In the genomic region with DNA sequence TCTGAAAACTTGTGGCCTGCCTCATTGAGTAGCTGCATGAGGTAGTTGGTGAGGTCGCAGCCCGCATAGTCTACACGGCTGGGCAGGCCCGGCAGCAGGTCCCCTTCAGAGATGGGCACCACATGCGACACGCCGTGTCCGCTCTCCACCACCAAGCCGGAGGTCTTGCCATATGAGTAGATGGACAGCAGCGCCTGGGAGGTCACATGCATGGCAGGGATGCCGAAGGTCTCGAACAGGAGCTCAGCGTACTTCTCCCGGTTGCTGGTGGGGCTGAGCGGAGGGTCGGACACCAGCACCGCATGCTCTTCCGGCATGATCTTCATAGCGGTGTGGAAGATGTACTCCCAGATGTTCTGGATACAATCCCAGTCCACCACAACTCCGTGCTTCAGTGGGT, we compare ENCODE assay signal across 28 mouse cellular contexts. TPM values are rescaled to one million over a fixed set of nuclear protein-coding genes. Genes with fewer than 3 reads are reported as not detected.
A peak's percentile ranks its signal among the peaks of the same experiment; 100 is the strongest.
DNase-seq lines count a peak whose midpoint lies in the region; ATAC-seq and TF ChIP-seq lines count a peak whose summit lies in the region.
"Had no signal": no experiment of that assay in that cellular context is flagged by ENCODE, and none has a peak within 500 bp of the region (broad histone marks: within the 10 kb centered on the region; RNA-seq: fewer than 3 reads in every experiment).

No protein-coding gene starts in this region.

- no peaks in the 10 kb centered on the region for H3K27me3 ChIP-seq in heart, embryonic 12.5 days (replicated peaks)
- H3K27me3 ChIP-seq in ES-Bruce4 (ENCODE audit: control insufficient read depth, insufficient read depth, low read length, poor library complexity, severe bottlenecking): no peaks in the 10 kb centered on the region
- no peaks in the 10 kb centered on the region for H3K27me3 ChIP-seq in stomach, postnatal 0 days (ENCODE audit: control insufficient read depth, insufficient read depth, low read length)
- H3K27me3 ChIP-seq in forebrain, embryonic 13.5 days: no peaks in the 10 kb centered on the region
- H3K27me3 ChIP-seq: embryonic facial prominence, embryonic 12.5 days; Patski had no signal

- WGBS in heart, embryonic 12.5 days: 95% methylated on average over 20 of the region's 20 CpGs
- 96% methylated on average over 20 of the region's 20 CpGs for WGBS in stomach, postnatal 0 days
- 95% methylated on average over 20 of the region's 20 CpGs for WGBS in forebrain, embryonic 13.5 days

- 0 out of 2 replicates have a peak, but pooled peaks cover 7% of the 10 kb centered on the region for H3K4me1 ChIP-seq in heart, embryonic 12.5 days (replicated peaks)
- H3K4me1 ChIP-seq in ES-Bruce4 (ENCODE audit: control insufficient read depth, insufficient read depth, low read length): no peaks in the 10 kb centered on the region
- no peaks in the 10 kb centered on the region for H3K4me1 ChIP-seq in stomach, postnatal 0 days (replicated peaks; ENCODE audit: control insufficient read depth, insufficient read depth)
- H3K4me1 ChIP-seq in forebrain, embryonic 13.5 days: no peaks in the 10 kb centered on the region
- H3K4me1 ChIP-seq: embryonic facial prominence, embryonic 10.5 days; embryonic facial prominence, embryonic 12.5 days had no signal

- peaks cover 17% of the 10 kb centered on the region for H3K36me3 ChIP-seq in heart, embryonic 12.5 days
- H3K36me3 ChIP-seq in ES-Bruce4 (ENCODE audit: control insufficient read depth, insufficient read depth, low read length, poor library complexity, severe bottlenecking): no peaks in the 10 kb centered on the region; the same call in 1 of the 2 replicates
- no peaks in the 10 kb centered on the region for H3K36me3 ChIP-seq in stomach, postnatal 0 days (ENCODE audit: control insufficient read depth, insufficient read depth, low read length)
- H3K36me3 ChIP-seq in forebrain, embryonic 13.5 days (ENCODE audit: poor library complexity, severe bottlenecking): peaks cover 15% of the 10 kb centered on the region

- no peak for TF ChIP-seq POLR2A in ES-Bruce4 (IDR thresholded peaks at IDR 0.05; ENCODE audit: insufficient read depth, low read length)

- no peak overlapping the region for H3K27ac ChIP-seq in heart, embryonic 12.5 days (ENCODE audit: poor library complexity, severe bottlenecking)
- no peak overlapping the region for H3K27ac ChIP-seq in ES-Bruce4 (ENCODE audit: insufficient read depth, low read length)
- no peak overlapping the region for H3K27ac ChIP-seq in stomach, postnatal 0 days (replicated peaks)
- no peak overlapping the region for H3K27ac ChIP-seq in forebrain, embryonic 13.5 days
- H3K27ac ChIP-seq: embryonic facial prominence, embryonic 10.5 days; embryonic facial prominence, embryonic 12.5 days had no signal

- no peak overlapping the region for H3K4me3 ChIP-seq in heart, embryonic 12.5 days
- peak overlapping the region; percentile 36 for H3K4me3 ChIP-seq in ES-Bruce4 (ENCODE audit: low read depth, low read length)
- H3K4me3 ChIP-seq in stomach, postnatal 0 days (ENCODE audit: low read depth, low read length): no peak overlapping the region
- no peak overlapping the region for H3K4me3 ChIP-seq in forebrain, embryonic 13.5 days
- H3K4me3 ChIP-seq: embryonic facial prominence, embryonic 10.5 days; embryonic facial prominence, embryonic 12.5 days had no signal

- DNase-seq in heart, adult 11 months: peak; percentile 83
- DNase-seq in 3134 (ENCODE audit: extremely low read depth, insufficient read length, low spot score): peak; percentile 36
- DNase-seq in stomach, postnatal 0 days (ENCODE audit: low spot score): no peak
- DNase-seq in left cerebral cortex, postnatal 25 days (ENCODE audit: low spot score in 2 of 2): no peak
- DNase-seq: adrenal gland, adult 8-10 months; adrenal gland, postnatal 14 days; adrenal gland, postnatal 36 days; cerebellum, adult 11-12 months; cerebellum, adult 2 months; cerebellum, adult 9-10 months; cerebellum, postnatal 10 days; cerebellum, postnatal 25 days had no signal

- TF ChIP-seq CTCF in ES-Bruce4 (IDR thresholded peaks at IDR 0.05; ENCODE audit: low read depth, low read length): no peak
- no peak for TF ChIP-seq CTCF in stomach, postnatal 0 days (IDR thresholded peaks at IDR 0.05; ENCODE audit: low read depth)

- H3K9ac ChIP-seq in heart, embryonic 12.5 days: no peak overlapping the region
- H3K9ac ChIP-seq in ES-Bruce4 (ENCODE audit: low read depth, poor library complexity, severe bottlenecking): no peak overlapping the region
- H3K9ac ChIP-seq in stomach, postnatal 0 days (ENCODE audit: low read length): no peak overlapping the region
- H3K9ac ChIP-seq in forebrain, embryonic 13.5 days: no peak overlapping the region
- H3K9ac ChIP-seq: embryonic facial prominence, embryonic 12.5 days had no signal

- intact Hi-C loops in left cerebral cortex, postnatal 25 days (cut with DNase I): no loop called here

- no peak overlapping the region for H3K4me2 ChIP-seq in heart, embryonic 12.5 days
- no peak overlapping the region for H3K4me2 ChIP-seq in stomach, postnatal 0 days (replicated peaks; ENCODE audit: low read depth)
- H3K4me2 ChIP-seq in forebrain, embryonic 13.5 days: no peak overlapping the region
- H3K4me2 ChIP-seq: embryonic facial prominence, embryonic 12.5 days had no signal

- no peaks in the 10 kb centered on the region for H3K9me3 ChIP-seq in heart, embryonic 12.5 days (replicated peaks)
- H3K9me3 ChIP-seq in ES-Bruce4 (replicated peaks; ENCODE audit: control insufficient read depth, insufficient read depth, low read length, poor library complexity, severe bottlenecking): peaks cover 6% of the 10 kb centered on the region; the same call in 1 of the 2 replicates
- no peaks in the 10 kb centered on the region for H3K9me3 ChIP-seq in stomach, postnatal 0 days (ENCODE audit: control insufficient read depth, low read length)
- no peaks in the 10 kb centered on the region for H3K9me3 ChIP-seq in forebrain, embryonic 13.5 days (replicated peaks)
- H3K9me3 ChIP-seq: embryonic facial prominence, embryonic 10.5 days; embryonic facial prominence, embryonic 12.5 days; G1E had no signal

- no peak for TF ChIP-seq EP300 in ES-Bruce4 (IDR thresholded peaks at IDR 0.05; ENCODE audit: insufficient read depth, low read depth, low read length)
- TF ChIP-seq EP300 in stomach, postnatal 0 days (optimal IDR thresholded peaks at IDR 0.05): no peak

- no peak for ATAC-seq in heart, embryonic 12.5 days (ENCODE audit: insufficient number of reproducible peaks, low FRiP score)
- ATAC-seq in stomach, postnatal 0 days (ENCODE audit: low FRiP score, low TSS enrichment): 0 out of 2 replicates have a peak, but pooled peaks have one; percentile 21
- no peak for ATAC-seq in inflammation-experienced regulatory T-cells, adult 6 months
- no peak for ATAC-seq in forebrain, embryonic 13.5 days
- ATAC-seq: activated CD4-positive, CD25-positive, alpha-beta regulatory T cell, adult 4 months; forebrain, embryonic 14.5 days; forebrain, embryonic 16.5 days; Patski had no signal

RNA-seq across cellular contexts. Expression of gene Actl7b, which starts 0.6 kb away (rescaled TPM):
- not detected in 2 replicates for polyA plus RNA-seq in heart, embryonic 12.5 days (2016; fragmentation: Nextera tagmentation; extraction: Ambion mirVana)
- 0.70 TPM in 1 of 2 replicates, not detected in the other for polyA plus RNA-seq in ES-Bruce4 (2011; ENCODE audit: insufficient read depth, insufficient read length, low read depth, missing spikeins)
- polyA plus RNA-seq in stomach, postnatal 0 days (2015; fragmentation: Nextera tagmentation; extraction: Ambion mirVana): not detected in 2 replicates
- not detected for polyA plus RNA-seq in inflammation-experienced regulatory T-cells, adult 6 months (2017; shearing (Covaris generic))
- total RNA-seq in left cerebral cortex, postnatal 25 days (2021): under 1 TPM in 1 of 2 experiments, not detected in 1; 0.32 TPM
- not detected in 2 replicates for polyA plus RNA-seq in forebrain, embryonic 13.5 days (2015; fragmentation: Nextera tagmentation; extraction: Ambion mirVana)
- total RNA-seq: adrenal gland, postnatal 14 days; G1E had no signal
- polyA plus RNA-seq: activated CD4-positive, CD25-positive, alpha-beta regulatory T cell, adult 4 months; C2C12; embryonic facial prominence, embryonic 10.5 days; embryonic facial prominence, embryonic 12.5 days; embryonic facial prominence, embryonic 14.5 days; forebrain, embryonic 11.5 days; forebrain, embryonic 14.5 days; forebrain, embryonic 16.5 days; Patski had no signal

RNA-seq across cellular contexts. Expression of gene Gm26657, which starts 0.7 kb away (rescaled TPM):
- polyA plus RNA-seq in heart, embryonic 12.5 days (2016; fragmentation: Nextera tagmentation; extraction: Ambion mirVana): not detected in 2 replicates
- polyA plus RNA-seq in ES-Bruce4 (2011; ENCODE audit: insufficient read depth, insufficient read length, low read depth, missing spikeins): not detected in 2 replicates
- not detected in 2 replicates for polyA plus RNA-seq in stomach, postnatal 0 days (2015; fragmentation: Nextera tagmentation; extraction: Ambion mirVana)
- polyA plus RNA-seq in inflammation-experienced regulatory T-cells, adult 6 months (2017; shearing (Covaris generic)): not detected
- not detected for total RNA-seq in left cerebral cortex, postnatal 25 days (2021)
- not detected in 2 replicates for polyA plus RNA-seq in forebrain, embryonic 13.5 days (2015; fragmentation: Nextera tagmentation; extraction: Ambion mirVana)
- total RNA-seq: adrenal gland, adult 18-20 months; adrenal gland, adult 8-10 months; adrenal gland, postnatal 14 days; adrenal gland, postnatal 36 days; G1E had no signal
- polyA plus RNA-seq: activated CD4-positive, CD25-positive, alpha-beta regulatory T cell, adult 4 months; cerebellum, adult 2 months; cortical plate, adult 2 months; embryonic facial prominence, embryonic 10.5 days; embryonic facial prominence, embryonic 12.5 days; embryonic facial prominence, embryonic 14.5 days; forebrain, embryonic 11.5 days; forebrain, embryonic 14.5 days; forebrain, embryonic 16.5 days; G1E had no signal

RNA-seq across cellular contexts. Expression of gene Actl7a, which starts 2.6 kb away (rescaled TPM):
- polyA plus RNA-seq in heart, embryonic 12.5 days (2016; fragmentation: Nextera tagmentation; extraction: Ambion mirVana): not detected in 2 replicates
- not detected in 2 replicates for polyA plus RNA-seq in ES-Bruce4 (2011; ENCODE audit: insufficient read depth, insufficient read length, low read depth, missing spikeins)
- polyA plus RNA-seq in stomach, postnatal 0 days (2015; fragmentation: Nextera tagmentation; extraction: Ambion mirVana): not detected in 2 replicates
- polyA plus RNA-seq in inflammation-experienced regulatory T-cells, adult 6 months (2017; shearing (Covaris generic)): not detected
- total RNA-seq in left cerebral cortex, postnatal 25 days (2021): not detected
- polyA plus RNA-seq in forebrain, embryonic 13.5 days (2015; fragmentation: Nextera tagmentation; extraction: Ambion mirVana): not detected in 2 replicates
- total RNA-seq: adrenal gland, adult 18-20 months; adrenal gland, adult 8-10 months; adrenal gland, postnatal 14 days; adrenal gland, postnatal 36 days had no signal
- polyA plus RNA-seq: activated CD4-positive, CD25-positive, alpha-beta regulatory T cell, adult 4 months; cerebellum, adult 2 months; cortical plate, adult 2 months; embryonic facial prominence, embryonic 10.5 days; embryonic facial prominence, embryonic 12.5 days; embryonic facial prominence, embryonic 14.5 days; forebrain, embryonic 14.5 days; forebrain, embryonic 16.5 days; G1E; Patski had no signal

Comparison
In these comparisons a context has a peak if more than half of its experiments do, and no peak if none do; other contexts are left out.
1. DNase-seq: peak in heart, adult 11 months (single experiment) and 3134 (single experiment); none in stomach, postnatal 0 days (single experiment) and left cerebral cortex, postnatal 25 days (0 of 2).